Mouse (Mus musculus) limb, embryonic 11.5 days (tissue): ENCODE data around the gene Fbxl16. TPM values are rescaled to one million over a fixed set of nuclear protein-coding genes. Genes with fewer than 3 reads are reported as not detected.

Experiments used
- ATAC-seq: fragments of 200-750 bp; cut with Nextera tagmentation; 2 replicates; pipeline ENCODE4 v1.8.0; 2017; ENCODE audit warnings: low read depth; ENCODE audit not compliant: insufficient number of reproducible peaks, low FRiP score, low TSS enrichment
- DNase-seq: peaks from one replicate; pipeline ENCODE4 v3.0.0-alpha.2; 2015; ENCODE audit warnings: low spot score
- H3K27ac ChIP-seq: fragments of 300-500 bp; sonication (generic); replicated peaks from 2 replicates; pipeline ENCODE4 v1.5.1; 2014; ENCODE audit warnings: low read depth, mild to moderate bottlenecking, low read length
- H3K27me3 ChIP-seq: fragments of 300-500 bp; sonication (generic); 2 replicates; pipeline ENCODE4 v1.6.1; 2014; ENCODE audit warnings: mild to moderate bottlenecking, low read length, mixed read lengths; ENCODE audit not compliant: control insufficient read depth, insufficient read depth
- H3K36me3 ChIP-seq: fragments of 300-500 bp; sonication (generic); 2 replicates; pipeline ENCODE4 v1.6.1; 2014; ENCODE audit warnings: mild to moderate bottlenecking, low read length, moderate library complexity, mixed read lengths; ENCODE audit not compliant: control insufficient read depth, insufficient read depth
- H3K4me1 ChIP-seq: fragments of 300-500 bp; sonication (generic); 2 replicates; pipeline ENCODE4 v1.6.1; 2014; ENCODE audit warnings: low read length, mixed read lengths; ENCODE audit not compliant: control insufficient read depth, insufficient read depth
- H3K4me2 ChIP-seq: fragments of 300-500 bp; sonication (generic); 2 replicates; pipeline ENCODE4 v1.6.1; 2014; ENCODE audit warnings: low read depth, mild to moderate bottlenecking, moderate library complexity; ENCODE audit not compliant: severe bottlenecking
- H3K4me3 ChIP-seq: fragments of 300-500 bp; sonication (generic); 2 replicates; pipeline ENCODE4 v1.5.1; 2014; ENCODE audit warnings: low read depth, low read length
- H3K9ac ChIP-seq: fragments of 300-500 bp; sonication (generic); 2 replicates; pipeline ENCODE4 v1.6.1; 2014; ENCODE audit warnings: mild to moderate bottlenecking, low read length
- H3K9me3 ChIP-seq: fragments of 300-500 bp; sonication (generic); 2 replicates; pipeline ENCODE4 v1.6.1; 2016; ENCODE audit warnings: low read length; ENCODE audit not compliant: control insufficient read depth
- WGBS: fragments of 180-500 bp; shearing (Covaris S2); extraction: QIAGEN DNeasy Blood & Tissue Kit; methylation state at CpG from one replicate; pipeline ENCODE4 v1.1.7; 2014; 5-methylcytosine and 5-hydroxymethylcytosine counted together
- polyA plus RNA-seq: library from polyadenylated mRNA; unstranded; fragments of >200 nt; fragmentation: Nextera tagmentation; extraction: Ambion mirVana; gene quantifications from 2 replicates; pipeline ENCODE4 v1.2.1, GENCODE M21; 2014

The Fbxl16 gene
- polyA plus RNA-seq, 1 experiment from 2014 or later = 1.4 TPM

- H3K36me3 ChIP-seq = peaks cover 17% of the 10 kb centered on the region
- H3K9me3 ChIP-seq = no peaks in the 10 kb centered on the region
- peaks cover 39% of the 10 kb centered on the region for H3K4me1 ChIP-seq
- no peaks in the 10 kb centered on the region for H3K27me3 ChIP-seq
- DNase-seq = no peak
- peak within 1 kb of the TSS; percentile 92 for H3K4me2 ChIP-seq
- under 1% methylated on average over 24 of the region's 24 CpGs for WGBS
- peak within 1 kb of the TSS; percentile 81 for H3K4me3 ChIP-seq
- H3K9ac ChIP-seq = peak within 1 kb of the TSS; percentile 87
- ATAC-seq = peak; percentile 52
- H3K27ac ChIP-seq = peak within 1 kb of the TSS; percentile 87
These were observed 24.4 kb downstream of the Fbxl16 start, which contains the start of gene Stub1 for GRCm38 (mm10) chr17:25833291-25833663. TSS of gene Stub1 (minus strand) at chr17:25833404.

- Histone ChIP-seq H3K4me3 (peak overlapping the region; percentile 81), H3K4me1 (peaks cover 35% of the 10 kb centered on the region), H3K36me3 (peaks cover 21% of the 10 kb centered on the region), H3K9me3 (no peaks in the 10 kb centered on the region), H3K27me3 (no peaks in the 10 kb centered on the region), H3K9ac (peak overlapping the region; percentile 68), H3K4me2 (peak overlapping the region; percentile 89), H3K27ac (0 out of 2 replicates have a peak overlapping the region, but pooled peaks have one; percentile 87)
- DNase-seq (no peak), ATAC-seq (no peak)
- 44% methylated on average over 6 of the region's 6 CpGs for WGBS
These were observed 25.2 kb downstream of the Fbxl16 start for GRCm38 (mm10) chr17:25833961-25834594.

- no peak overlapping the region for H3K27ac ChIP-seq
These were observed 25.8 kb downstream of the Fbxl16 start for GRCm38 (mm10) chr17:25834595-25835222.

GRCm38 (mm10) chr17:25835301-25835700, 26.4 kb downstream of the Fbxl16 start:
- H3K9me3 ChIP-seq = no peaks in the 10 kb centered on the region
- H3K4me2 ChIP-seq = no peak overlapping the region
- DNase-seq = no peak
- peaks cover 29% of the 10 kb centered on the region for H3K4me1 ChIP-seq
- H3K36me3 ChIP-seq = peaks cover 31% of the 10 kb centered on the region
- H3K4me3 ChIP-seq = no peak overlapping the region
- H3K9ac ChIP-seq = no peak overlapping the region
- no peak for ATAC-seq
- WGBS = 94% methylated on average over 7 of the region's 7 CpGs
- H3K27me3 ChIP-seq = no peaks in the 10 kb centered on the region
- H3K27ac ChIP-seq = no peak overlapping the region

More at GRCm38 (mm10) chr17:25834595-25835222, 25.8 kb downstream of the Fbxl16 start:
- Histone ChIP-seq H3K36me3 (peaks cover 27% of the 10 kb centered on the region), H3K9ac (no peak overlapping the region), H3K4me1 (peaks cover 32% of the 10 kb centered on the region), H3K4me2 (peak overlapping the region; percentile 89), H3K27me3 (no peaks in the 10 kb centered on the region), H3K4me3 (peak overlapping the region; percentile 81; the same call in 1 of the 2 replicates), H3K9me3 (no peaks in the 10 kb centered on the region)
- no peak for ATAC-seq
- WGBS = 87% methylated on average over 12 of the region's 12 CpGs
- no peak for DNase-seq

- Histone ChIP-seq H3K9ac (no peak overlapping the region), H3K36me3 (peaks cover 31% of the 10 kb centered on the region), H3K9me3 (no peaks in the 10 kb centered on the region), H3K4me2 (no peak overlapping the region; the same call in 1 of the 2 replicates), H3K27me3 (no peaks in the 10 kb centered on the region), H3K4me1 (peaks cover 29% of the 10 kb centered on the region), H3K27ac (no peak overlapping the region), H3K4me3 (no peak overlapping the region)
- DNase-seq = no peak
- WGBS = 91% methylated on average over 16 of the region's 16 CpGs
- ATAC-seq = no peak
These were observed 26.9 kb downstream of the Fbxl16 start for GRCm38 (mm10) chr17:25835816-25836215.

- no peak for ATAC-seq
- WGBS = 26% methylated on average over 23 of the region's 23 CpGs
- no peak overlapping the region for H3K27ac ChIP-seq
These were observed 27.7 kb downstream of the Fbxl16 start for GRCm38 (mm10) chr17:25836397-25837075.

GRCm38 (mm10) chr17:25837076-25837410, 28.2 kb downstream of the Fbxl16 start, which contains the start of gene Rhbdl1:
TSS of gene Rhbdl1 (minus strand) at chr17:25837295.
- Histone ChIP-seq H3K4me3 (peak within 1 kb of the TSS; percentile 12), H3K9ac (peak within 1 kb of the TSS; percentile 47), H3K4me1 (peaks cover 19% of the 10 kb centered on the region), H3K9me3 (no peaks in the 10 kb centered on the region), H3K36me3 (peaks cover 33% of the 10 kb centered on the region), H3K4me2 (peak within 1 kb of the TSS; percentile 62), H3K27ac (no peak within 1 kb of the TSS), H3K27me3 (no peaks in the 10 kb centered on the region)
- ATAC-seq (no peak), DNase-seq (peak; percentile 71)
- WGBS = 1% methylated on average over 29 of the region's 29 CpGs

More at GRCm38 (mm10) chr17:25836397-25837075, 27.7 kb downstream of the Fbxl16 start:
- peak overlapping the region; percentile 47 for H3K9ac ChIP-seq
- no peaks in the 10 kb centered on the region for H3K27me3 ChIP-seq
- DNase-seq = no peak
- H3K4me2 ChIP-seq = peak overlapping the region; percentile 62
- peak overlapping the region; percentile 12 for H3K4me3 ChIP-seq
- H3K9me3 ChIP-seq = no peaks in the 10 kb centered on the region
- peaks cover 24% of the 10 kb centered on the region for H3K4me1 ChIP-seq
- peaks cover 30% of the 10 kb centered on the region for H3K36me3 ChIP-seq

- H3K27ac ChIP-seq = no peak overlapping the region
- no peaks in the 10 kb centered on the region for H3K9me3 ChIP-seq
- no peak overlapping the region for H3K9ac ChIP-seq
- 60% methylated on average over 3 of the region's 3 CpGs for WGBS
- H3K4me2 ChIP-seq = no peak overlapping the region
- ATAC-seq = no peak
- H3K4me1 ChIP-seq = peaks cover 18% of the 10 kb centered on the region
- peaks cover 33% of the 10 kb centered on the region for H3K36me3 ChIP-seq
- no peak overlapping the region for H3K4me3 ChIP-seq
- no peak for DNase-seq
- H3K27me3 ChIP-seq = no peaks in the 10 kb centered on the region
These were observed 28.6 kb downstream of the Fbxl16 start for GRCm38 (mm10) chr17:25837533-25837932.
